ENCODE assay signal across 8 mouse cellular contexts in genomic region chr8:3279721-3280077, GRCm38 (mm10). TPM values are rescaled to one million over a fixed set of nuclear protein-coding genes. Genes with fewer than 3 reads are reported as not detected.
DNase-seq lines count a peak whose midpoint lies in the region; ATAC-seq and TF ChIP-seq lines count a peak whose summit lies in the region.

No protein-coding gene starts in this region.

- peak overlapping the region; percentile 84 for H3K4me3 ChIP-seq in kidney, embryonic 15.5 days (replicated peaks)
- peak overlapping the region; percentile 98 for H3K4me3 ChIP-seq in bone marrow, adult 2 months (replicated peaks; ENCODE audit: control insufficient read depth, low read depth, low read length)
- H3K4me3 ChIP-seq in hindbrain, embryonic 10.5 days = peak overlapping the region; percentile 92
- peak overlapping the region; percentile 89 for H3K4me3 ChIP-seq in midbrain, embryonic 10.5 days

- no peaks in the 10 kb centered on the region for H3K36me3 ChIP-seq in kidney, embryonic 15.5 days
- 0 out of 2 replicates have a peak, but pooled peaks cover 5% of the 10 kb centered on the region for H3K36me3 ChIP-seq in hindbrain, embryonic 10.5 days
- H3K36me3 ChIP-seq in midbrain, embryonic 10.5 days = 0 out of 2 replicates have a peak, but pooled peaks cover 2% of the 10 kb centered on the region

- no peak for DNase-seq in kidney, postnatal 14 days
- DNase-seq in hindbrain, embryonic 10.5 days (ENCODE audit: low spot score) = no peak
- DNase-seq in midbrain, embryonic 10.5 days (ENCODE audit: low spot score) = no peak
- no peak for DNase-seq in layer of hippocampus, postnatal 36 days
- DNase-seq in natural killer cell, adult 2 months (ENCODE audit: low spot score in 2 of 2) = no peak
- no peak for DNase-seq in right cerebral cortex, adult 2 months (ENCODE audit: low spot score in 2 of 2)

- H3K4me1 ChIP-seq in kidney, embryonic 15.5 days = peaks cover 18% of the 10 kb centered on the region
- peaks cover 4% of the 10 kb centered on the region for H3K4me1 ChIP-seq in bone marrow, adult 2 months (ENCODE audit: control insufficient read depth, insufficient read depth, low read length)
- H3K4me1 ChIP-seq in hindbrain, embryonic 10.5 days (replicated peaks) = peaks cover 27% of the 10 kb centered on the region
- peaks cover 29% of the 10 kb centered on the region for H3K4me1 ChIP-seq in midbrain, embryonic 10.5 days

- TF ChIP-seq CTCF in bone marrow, adult 2 months (IDR thresholded peaks at IDR 0.05; ENCODE audit: control insufficient read depth, insufficient read depth, low read length) = no peak

- TF ChIP-seq POLR2A in bone marrow, adult 2 months (IDR thresholded peaks at IDR 0.05; ENCODE audit: borderline replicate concordance, control insufficient read depth, low read depth, low read length) = no peak

- ATAC-seq in kidney, embryonic 15.5 days (replicated peaks; ENCODE audit: low FRiP score) = no peak

- peak overlapping the region; percentile 87; the same call in 1 of the 2 replicates for H3K9ac ChIP-seq in kidney, embryonic 15.5 days

- H3K9me3 ChIP-seq in kidney, embryonic 15.5 days (replicated peaks) = no peaks in the 10 kb centered on the region
- H3K9me3 ChIP-seq in hindbrain, embryonic 10.5 days = peaks cover 6% of the 10 kb centered on the region; the same call in 1 of the 2 replicates
- H3K9me3 ChIP-seq in midbrain, embryonic 10.5 days (replicated peaks) = no peaks in the 10 kb centered on the region; the same call in 1 of the 2 replicates

- H3K4me2 ChIP-seq in kidney, embryonic 15.5 days = peak overlapping the region; percentile 78

- H3K27me3 ChIP-seq in kidney, embryonic 15.5 days = no peaks in the 10 kb centered on the region
- H3K27me3 ChIP-seq in hindbrain, embryonic 10.5 days (ENCODE audit: insufficient read depth, poor library complexity, severe bottlenecking) = 0 out of 2 replicates have a peak, but pooled peaks cover 4% of the 10 kb centered on the region
- H3K27me3 ChIP-seq in midbrain, embryonic 10.5 days (ENCODE audit: low read depth, poor library complexity, severe bottlenecking) = no peaks in the 10 kb centered on the region

- H3K27ac ChIP-seq in kidney, embryonic 15.5 days = no peak overlapping the region
- H3K27ac ChIP-seq in bone marrow, adult 2 months (ENCODE audit: control insufficient read depth, insufficient read depth, low read depth, low read length, poor library complexity) = no peak overlapping the region; the same call in 1 of the 2 replicates
- H3K27ac ChIP-seq in hindbrain, embryonic 10.5 days = peak overlapping the region; percentile 92; the same call in 1 of the 2 replicates
- no peak overlapping the region; the same call in 1 of the 2 replicates for H3K27ac ChIP-seq in midbrain, embryonic 10.5 days (replicated peaks)

- 1% methylated on average over 18 of the region's 18 CpGs for WGBS in kidney, embryonic 15.5 days
- 1% methylated on average over 18 of the region's 18 CpGs for WGBS in bone marrow, adult 2 months
- 1% methylated on average over 18 of the region's 18 CpGs for WGBS in hindbrain, embryonic 10.5 days
- WGBS in midbrain, embryonic 10.5 days = 2% methylated on average over 18 of the region's 18 CpGs

RNA-seq across cellular contexts. Expression of gene Insr, which starts 0.3 kb away (rescaled TPM):
- 35.5 and 36.5 TPM in 2 replicates for polyA plus RNA-seq in kidney, embryonic 15.5 days (2015; fragmentation: Nextera tagmentation; extraction: Ambion mirVana)
- 7.3 and 24.6 TPM in 2 replicates for polyA plus RNA-seq in bone marrow, adult 2 months (2011; ENCODE audit: insufficient read depth, insufficient read length, low replicate concordance, missing spikeins)
- polyA plus RNA-seq in hindbrain, embryonic 10.5 days (2016; fragmentation: Nextera tagmentation; extraction: Ambion mirVana) = 28.1 and 30.4 TPM in 2 replicates
- polyA plus RNA-seq in midbrain, embryonic 10.5 days (2016; fragmentation: Nextera tagmentation; extraction: Ambion mirVana) = 21.9 and 26.3 TPM in 2 replicates
- total RNA-seq in layer of hippocampus, postnatal 36 days (2021) = 10 to 100 TPM; 46.9 to 50.3 TPM
